Mouse (Mus musculus): ENCODE measurements around the gene Atxn1.

Atxn1 gene

GRCm38 (mm10) chr13:45931215-45931614 is 33.6 kb downstream of the Atxn1 start:
- DNase-seq (ENCODE audit: low spot score): no peak

- no peak for DNase-seq (ENCODE audit: low spot score)
Observed at GRCm38 (mm10) chr13:45929744-45930143, 35.1 kb downstream of the Atxn1 start.

GRCm38 (mm10) chr13:45925294-45925693 is 39.5 kb downstream of the Atxn1 start:
- DNase-seq (ENCODE audit: low spot score): no peak

GRCm38 (mm10) chr13:45924555-45924954 is 40.3 kb downstream of the Atxn1 start:
- DNase-seq (ENCODE audit: low spot score): no peak

- no peak for DNase-seq (ENCODE audit: low spot score)
Observed at GRCm38 (mm10) chr13:45923086-45923485, 41.7 kb downstream of the Atxn1 start.

GRCm38 (mm10) chr13:45922467-45922866 is 42.3 kb downstream of the Atxn1 start:
- DNase-seq (ENCODE audit: low spot score): no peak

GRCm38 (mm10) chr13:45918956-45919711 is 45.7 kb downstream of the Atxn1 start:
- no peak for DNase-seq (ENCODE audit: low spot score)

GRCm38 (mm10) chr13:45918006-45918380 is 46.8 kb downstream of the Atxn1 start:
- DNase-seq (ENCODE audit: low spot score): no peak

- DNase-seq (ENCODE audit: low spot score): no peak
Observed at GRCm38 (mm10) chr13:45917058-45918005, 47.5 kb downstream of the Atxn1 start.

GRCm38 (mm10) chr13:45915921-45916320 is 48.9 kb downstream of the Atxn1 start:
- DNase-seq (ENCODE audit: low spot score): no peak

GRCm38 (mm10) chr13:45915026-45915425 is 49.8 kb downstream of the Atxn1 start:
- DNase-seq (ENCODE audit: low spot score): no peak

- DNase-seq (ENCODE audit: low spot score): no peak
Observed at GRCm38 (mm10) chr13:45914117-45914516, 50.7 kb downstream of the Atxn1 start.

- no peak for DNase-seq (ENCODE audit: low spot score)
Observed at GRCm38 (mm10) chr13:45911848-45912247, 53.0 kb downstream of the Atxn1 start.

GRCm38 (mm10) chr13:45911069-45911468 is 53.7 kb downstream of the Atxn1 start:
- no peak for DNase-seq (ENCODE audit: low spot score)

- DNase-seq (ENCODE audit: low spot score): no peak
Observed at GRCm38 (mm10) chr13:45910348-45910747, 54.5 kb downstream of the Atxn1 start.

GRCm38 (mm10) chr13:45907181-45907691 is 57.6 kb downstream of the Atxn1 start:
- DNase-seq (ENCODE audit: low spot score): no peak

- no peak for DNase-seq (ENCODE audit: low spot score)
Observed at GRCm38 (mm10) chr13:45906438-45907166, 58.2 kb downstream of the Atxn1 start.

GRCm38 (mm10) chr13:45904955-45905354 is 59.9 kb downstream of the Atxn1 start:
- DNase-seq (ENCODE audit: low spot score): no peak

- DNase-seq (ENCODE audit: low spot score): no peak
Observed at GRCm38 (mm10) chr13:45904456-45904855, 60.4 kb downstream of the Atxn1 start.

GRCm38 (mm10) chr13:45903519-45904274 is 61.1 kb downstream of the Atxn1 start:
- no peak for DNase-seq (ENCODE audit: low spot score)

- DNase-seq (ENCODE audit: low spot score): no peak
Observed at GRCm38 (mm10) chr13:45902457-45902856, 62.4 kb downstream of the Atxn1 start.

Measured in MN1 (cell line).